ENCODE assay signal across 9 mouse cellular contexts in the genomic region with DNA sequence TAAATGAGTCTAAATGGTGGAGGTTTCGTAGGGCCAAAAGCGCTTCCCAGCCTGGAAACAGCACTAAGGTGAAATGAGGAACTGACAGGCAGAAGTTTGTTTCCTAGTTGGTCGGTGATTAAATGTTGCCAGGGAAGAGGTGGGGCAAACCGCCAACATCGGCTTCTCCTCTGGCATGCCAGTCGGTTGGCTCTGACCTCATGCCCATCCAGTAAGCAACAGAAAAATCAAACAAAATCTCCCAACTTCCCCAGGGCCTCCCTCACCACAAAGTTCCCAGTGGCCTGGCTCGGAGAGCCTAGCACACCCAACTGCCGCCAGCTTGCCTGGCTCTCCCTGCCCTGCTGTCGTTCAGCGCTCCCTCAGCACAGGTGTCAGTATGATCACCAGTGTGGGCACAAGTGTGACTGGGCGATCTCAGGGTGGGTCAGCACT. TPM values are rescaled to one million over a fixed set of nuclear protein-coding genes. Genes with fewer than 3 reads are reported as not detected.
DNase-seq lines count a peak whose midpoint lies in the region; ATAC-seq and TF ChIP-seq lines count a peak whose summit lies in the region.
"Had no signal": no experiment of that assay in that cellular context is flagged by ENCODE, and none has a peak within 500 bp of the region (broad histone marks: within the 10 kb centered on the region; RNA-seq: fewer than 3 reads in every experiment).

No protein-coding gene starts in this region.

- peak; percentile 83 for ATAC-seq in megakaryocyte progenitor cell, adult 5-6 weeks (replicated peaks; ENCODE audit: poor library complexity)

- intact Hi-C loops in left cerebral cortex, postnatal 4 days (cut with DNase I): no loop called here
- intact Hi-C loops in left cerebral cortex, adult 2 months (cut with DNase I): no loop called here

- no peak overlapping the region for H3K27ac ChIP-seq in left cerebral cortex, adult 2 months
- H3K27ac ChIP-seq: hindbrain, embryonic 15.5 days had no signal

- peak; percentile 62 for DNase-seq in left cerebral cortex, postnatal 4 days
- no peak for DNase-seq in left cerebral cortex, adult 11 months (ENCODE audit: low spot score)
- DNase-seq in adipocyte (ENCODE audit: low spot score): peak; percentile 52
- DNase-seq in cerebellum, postnatal 25 days: peak; percentile 31 to 57
- no peak for DNase-seq in spleen, postnatal 10 days (ENCODE audit: low spot score in 2 of 2)
- DNase-seq in left cerebral cortex, adult 2 months (ENCODE audit: extremely low spot score in 1 of 2, low spot score in 2 of 2): no peak
- DNase-seq in layer of hippocampus, adult 9-11 months: no peak

- no peak for TF ChIP-seq CTCF in left cerebral cortex, adult 2 months (IDR thresholded peaks at IDR 0.05)

- H3K4me3 ChIP-seq in left cerebral cortex, adult 2 months: no peak overlapping the region
- H3K4me3 ChIP-seq: hindbrain, embryonic 15.5 days had no signal

RNA-seq across cellular contexts. Expression of a gene that starts 31.3 kb away (rescaled TPM):
- total RNA-seq in left cerebral cortex, postnatal 4 days (2021): 1 to 10 TPM; 4.3 to 4.6 TPM
- total RNA-seq in megakaryocyte progenitor cell, adult 5-6 weeks (2015): 38.3 and 41.5 TPM in 2 replicates
- 33.7 and 37.0 TPM in 2 replicates for total RNA-seq in megakaryocyte progenitor cell, adult 5-6 weeks (2017)
- total RNA-seq in left cerebral cortex, adult 2 months (2021): 10 to 100 TPM in 1 of 2 experiments, 1 to 10 TPM in 1; 9.5 to 11.0 TPM

Comparison
In these comparisons a context has a peak if more than half of its experiments do, and no peak if none do; other contexts are left out.
1. DNase-seq: peak in left cerebral cortex, postnatal 4 days (single experiment), adipocyte (single experiment) and cerebellum, postnatal 25 days (2 of 2); none in left cerebral cortex, adult 11 months (single experiment), spleen, postnatal 10 days (0 of 2), left cerebral cortex, adult 2 months (0 of 2) and layer of hippocampus, adult 9-11 months (single experiment).